Mouse (Mus musculus) ES-E14 (cell line): ENCODE measurements around the gene Wdr4.

Experiments
- CHD2 ChIP-seq: IDR thresholded peaks from 2 replicates; pipeline ENCODE4 v1.6.1; 2014; ENCODE audit warnings: mild to moderate bottlenecking, low read depth, low read length, inconsistent platforms
- HCFC1 ChIP-seq: IDR thresholded peaks from 2 replicates; pipeline ENCODE4 v1.6.1; 2012; ENCODE audit warnings: low read length, inconsistent platforms, borderline replicate concordance; ENCODE audit not compliant: insufficient read depth
- MAFK ChIP-seq: IDR thresholded peaks from 2 replicates; pipeline ENCODE4 v1.6.1; 2014; ENCODE audit warnings: mild to moderate bottlenecking, low read depth, low read length, inconsistent platforms; ENCODE audit not compliant: insufficient read depth
- ZC3H11A ChIP-seq: IDR thresholded peaks from 2 replicates; pipeline ENCODE4 v1.6.1; 2012; ENCODE audit warnings: low read depth, mild to moderate bottlenecking, inconsistent platforms, low read length, borderline replicate concordance
- ZNF384 ChIP-seq: IDR thresholded peaks from 2 replicates; pipeline ENCODE4 v1.6.1; 2012; ENCODE audit warnings: low read depth, low read length, inconsistent platforms

DNA sequence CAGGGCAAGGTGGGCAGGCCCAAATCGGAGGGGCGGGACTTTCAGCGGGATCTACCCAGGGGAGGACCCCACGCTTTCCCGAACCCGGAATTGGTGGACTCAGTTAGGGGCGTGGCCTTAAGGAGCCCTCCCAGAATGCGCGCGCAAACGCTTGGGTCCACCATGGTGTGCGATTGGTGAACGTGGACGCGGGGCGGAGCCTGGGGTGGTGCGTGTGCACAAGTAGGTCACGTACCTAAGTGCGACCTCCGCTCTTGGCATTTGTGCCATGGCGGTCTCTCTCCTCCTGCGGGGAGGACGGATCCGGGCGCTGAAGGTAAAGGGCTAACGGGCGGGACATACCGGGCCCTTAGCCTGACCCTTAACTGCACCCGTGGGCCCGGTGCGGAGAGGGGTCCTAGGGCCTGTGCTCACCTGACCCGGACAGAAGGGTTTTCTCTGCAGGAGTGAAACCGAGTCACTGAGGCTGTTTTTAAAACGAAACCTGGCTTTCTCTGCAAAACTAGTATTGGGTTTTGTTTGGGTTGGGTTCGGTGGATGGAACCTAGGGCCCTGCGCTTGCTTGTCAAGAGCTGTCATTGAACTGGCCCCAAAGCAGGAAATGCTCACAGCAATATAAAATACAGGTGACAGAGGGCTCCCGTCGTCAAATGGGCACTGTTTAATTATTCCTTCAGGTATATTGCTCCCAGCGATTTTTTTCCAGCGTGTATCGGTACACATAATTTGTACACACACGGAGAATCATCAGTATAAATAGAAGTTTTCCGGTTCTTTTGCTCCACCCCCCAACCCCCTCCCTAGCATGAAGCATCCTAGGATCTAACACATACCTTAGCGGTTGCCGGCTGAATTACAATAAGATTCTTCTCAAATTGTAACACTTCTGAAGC, at the start of gene Wdr4, which contains the start of gene Ndufv3:
- TF ChIP-seq ZC3H11A (no peak), CHD2 (no peak), MAFK (no peak), HCFC1 (0 out of 2 replicates have a peak, but pooled peaks have one; percentile 30), ZNF384 (no peak)
